Mouse (Mus musculus): ENCODE data around the gene Eif6. TPM values are rescaled to one million over a fixed set of nuclear protein-coding genes. Genes with fewer than 3 reads are reported as not detected.

The Eif6 gene
- polyA plus RNA-seq, 1 experiment from 2014 or later = 148 TPM

GRCm38 (mm10) chr2:155817301-155818245, 9.2 kb downstream of the Eif6 start:
- Histone ChIP-seq H3K27ac (ENCODE audit: low read length) (no peak overlapping the region), H3K27me3 (replicated peaks; ENCODE audit: control insufficient read depth, insufficient read depth, low read length) (no peaks in the 10 kb centered on the region), H3K4me3 (replicated peaks; ENCODE audit: low read length) (no peak overlapping the region), H3K9ac (replicated peaks; ENCODE audit: low read depth, low read length) (no peak overlapping the region; the same call in 1 of the 2 replicates), H3K4me2 (ENCODE audit: low read length) (peak overlapping the region; percentile 92; the same call in 1 of the 2 replicates), H3K36me3 (ENCODE audit: control insufficient read depth, insufficient read depth) (peaks cover 4% of the 10 kb centered on the region; the same call in 1 of the 2 replicates), H3K4me1 (replicated peaks; ENCODE audit: control insufficient read depth, insufficient read depth, low read length) (peaks cover 19% of the 10 kb centered on the region), H3K9me3 (ENCODE audit: control insufficient read depth, low read length) (no peaks in the 10 kb centered on the region)
- WGBS = 81% methylated on average over 10 of the region's 10 CpGs
- ATAC-seq = no peak

DNA sequence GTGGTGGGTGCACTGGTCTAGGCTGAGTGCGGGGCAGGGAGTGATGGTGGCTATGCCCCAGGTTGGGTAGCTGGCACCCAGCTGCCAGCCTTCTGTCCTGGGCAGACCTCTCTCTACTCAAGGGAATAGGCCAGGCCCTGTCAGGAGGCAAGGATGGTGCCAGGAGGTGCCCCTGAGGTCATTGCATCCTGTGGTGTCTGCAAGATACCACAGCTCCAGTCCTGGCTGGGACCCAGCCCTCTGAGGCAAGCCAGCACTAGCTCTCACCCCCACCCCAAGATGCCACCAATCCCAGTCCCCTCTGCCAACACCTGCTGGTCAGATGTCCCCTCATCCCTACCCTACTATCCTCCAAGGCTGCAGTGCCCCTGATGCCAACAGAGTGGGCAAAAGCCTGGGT, 10.5 kb downstream of the Eif6 start:
- Histone ChIP-seq H3K4me1 (replicated peaks; ENCODE audit: control insufficient read depth, insufficient read depth, low read length) (peaks cover 19% of the 10 kb centered on the region), H3K27me3 (replicated peaks; ENCODE audit: control insufficient read depth, insufficient read depth, low read length) (no peaks in the 10 kb centered on the region), H3K36me3 (ENCODE audit: control insufficient read depth, insufficient read depth) (no peaks in the 10 kb centered on the region; the same call in 1 of the 2 replicates), H3K4me3 (replicated peaks; ENCODE audit: low read length) (no peak overlapping the region), H3K9ac (replicated peaks; ENCODE audit: low read depth, low read length) (no peak overlapping the region), H3K9me3 (ENCODE audit: control insufficient read depth, low read length) (no peaks in the 10 kb centered on the region), H3K27ac (ENCODE audit: low read length) (no peak overlapping the region), H3K4me2 (ENCODE audit: low read length) (no peak overlapping the region)
- no peak for ATAC-seq
- whole genome bisulfite sequencing = 100% methylated on average over 1 of the region's 1 CpGs

DNA sequence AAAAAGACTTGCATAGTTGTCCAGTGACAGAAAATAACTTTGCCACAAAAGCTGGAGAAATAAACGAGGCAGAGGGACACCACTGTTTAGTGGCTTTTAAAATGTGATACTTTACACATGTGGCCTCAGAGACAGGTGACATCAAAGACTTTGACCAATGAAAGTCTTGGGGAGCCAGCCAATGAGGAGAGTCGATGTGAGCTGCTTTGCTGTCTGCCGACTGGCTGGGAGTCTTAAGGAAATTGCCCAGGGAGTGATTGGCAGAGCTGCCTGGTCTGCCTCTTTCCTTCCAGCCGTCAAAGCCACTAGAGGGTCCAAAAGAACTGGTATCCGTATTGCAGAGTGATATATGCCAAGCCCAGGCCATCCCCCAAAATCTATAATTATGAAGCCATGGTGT, 11.9 kb downstream of the Eif6 start:
- ATAC-seq = no peak
- Histone ChIP-seq H3K27ac (ENCODE audit: low read length) (no peak overlapping the region), H3K9ac (replicated peaks; ENCODE audit: low read depth, low read length) (no peak overlapping the region), H3K4me3 (replicated peaks; ENCODE audit: low read length) (no peak overlapping the region), H3K27me3 (replicated peaks; ENCODE audit: control insufficient read depth, insufficient read depth, low read length) (no peaks in the 10 kb centered on the region), H3K4me1 (replicated peaks; ENCODE audit: control insufficient read depth, insufficient read depth, low read length) (peaks cover 19% of the 10 kb centered on the region), H3K36me3 (ENCODE audit: control insufficient read depth, insufficient read depth) (no peaks in the 10 kb centered on the region), H3K9me3 (ENCODE audit: control insufficient read depth, low read length) (no peaks in the 10 kb centered on the region), H3K4me2 (ENCODE audit: low read length) (no peak overlapping the region)
- WGBS = 30% methylated on average over 5 of the region's 5 CpGs

DNA sequence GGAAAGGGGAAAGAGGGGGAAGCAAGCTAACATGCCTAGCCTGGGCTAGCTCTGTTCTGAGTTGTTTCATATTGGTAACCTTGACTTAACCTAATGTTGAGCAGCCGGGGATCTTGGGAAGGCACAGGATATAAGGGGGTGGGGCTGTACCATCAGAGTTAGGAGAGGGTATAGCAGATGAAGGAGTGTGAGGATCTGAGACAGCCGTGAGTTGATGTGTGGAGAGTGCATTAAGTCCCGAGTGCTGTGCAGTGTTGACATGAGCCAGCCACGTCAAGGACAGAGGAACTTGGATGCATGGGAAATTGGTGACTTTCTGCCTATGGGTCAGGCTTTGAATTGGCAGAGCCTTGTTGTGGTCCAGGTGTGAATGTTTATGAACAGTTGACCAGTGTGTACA, 14.1 kb downstream of the Eif6 start:
- peaks cover 2% of the 10 kb centered on the region; the same call in 1 of the 2 replicates for H3K4me1 ChIP-seq (replicated peaks; ENCODE audit: control insufficient read depth, insufficient read depth, low read length)
- 91% methylated on average over 4 of the region's 4 CpGs for WGBS
- H3K36me3 ChIP-seq (ENCODE audit: control insufficient read depth, insufficient read depth) = no peaks in the 10 kb centered on the region
- ATAC-seq = no peak
- H3K4me3 ChIP-seq (replicated peaks; ENCODE audit: low read length) = no peak overlapping the region
- H3K27ac ChIP-seq (ENCODE audit: low read length) = no peak overlapping the region
- no peak overlapping the region for H3K9ac ChIP-seq (replicated peaks; ENCODE audit: low read depth, low read length)
- no peaks in the 10 kb centered on the region for H3K27me3 ChIP-seq (replicated peaks; ENCODE audit: control insufficient read depth, insufficient read depth, low read length)
- H3K4me2 ChIP-seq (ENCODE audit: low read length) = no peak overlapping the region
- no peaks in the 10 kb centered on the region for H3K9me3 ChIP-seq (ENCODE audit: control insufficient read depth, low read length)

DNA sequence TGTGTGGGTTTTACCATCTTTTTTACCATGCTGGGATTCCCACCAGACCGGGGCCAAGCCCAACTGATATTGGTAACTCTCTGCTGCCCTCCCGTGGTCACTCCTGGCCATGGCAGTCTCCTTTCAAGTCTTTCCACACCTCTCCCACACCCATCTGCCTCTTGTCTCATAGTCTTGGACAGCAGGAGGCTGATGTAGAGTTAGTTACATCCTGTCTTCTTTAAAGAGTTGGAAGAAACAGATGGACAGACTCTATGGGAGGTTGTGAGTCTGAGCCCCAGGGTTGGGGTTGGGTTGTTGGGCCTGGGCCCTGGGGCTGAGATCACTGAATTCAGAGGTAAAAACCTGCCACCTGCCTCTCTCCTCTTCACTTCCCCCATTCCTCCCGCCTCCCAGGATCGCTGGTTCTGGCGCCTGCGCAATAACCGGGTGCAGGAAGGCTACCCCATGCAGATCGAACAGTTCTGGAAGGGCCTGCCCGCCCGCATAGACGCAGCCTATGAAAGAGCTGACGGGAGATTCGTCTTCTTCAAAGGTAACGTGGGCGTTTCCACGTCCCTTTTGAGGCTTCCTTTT, 14.8 kb downstream of the Eif6 start:
- no peak overlapping the region for H3K9ac ChIP-seq (replicated peaks; ENCODE audit: low read depth, low read length)

GRCm38 (mm10) chr2:155809620-155810019, 17.1 kb downstream of the Eif6 start:
- no peak overlapping the region for H3K27ac ChIP-seq (ENCODE audit: low read length)
- H3K4me3 ChIP-seq (replicated peaks; ENCODE audit: low read length) = no peak overlapping the region
- H3K4me1 ChIP-seq (replicated peaks; ENCODE audit: control insufficient read depth, insufficient read depth, low read length) = 0 out of 2 replicates have a peak, but pooled peaks cover 3% of the 10 kb centered on the region
- no peak overlapping the region for H3K4me2 ChIP-seq (ENCODE audit: low read length)
- H3K9me3 ChIP-seq (ENCODE audit: control insufficient read depth, low read length) = no peaks in the 10 kb centered on the region
- H3K36me3 ChIP-seq (ENCODE audit: control insufficient read depth, insufficient read depth) = no peaks in the 10 kb centered on the region
- ATAC-seq = no peak
- H3K9ac ChIP-seq (replicated peaks; ENCODE audit: low read depth, low read length) = no peak overlapping the region
- H3K27me3 ChIP-seq (replicated peaks; ENCODE audit: control insufficient read depth, insufficient read depth, low read length) = no peaks in the 10 kb centered on the region
- whole genome bisulfite sequencing = 91% methylated on average over 4 of the region's 4 CpGs

More for the DNA sequence above, 14.8 kb downstream of the Eif6 start:
- H3K4me1 ChIP-seq (replicated peaks; ENCODE audit: control insufficient read depth, insufficient read depth, low read length) = no peaks in the 10 kb centered on the region
- WGBS = 45% methylated on average over 16 of the region's 16 CpGs
- H3K4me3 ChIP-seq (replicated peaks; ENCODE audit: low read length) = no peak overlapping the region
- no peaks in the 10 kb centered on the region for H3K9me3 ChIP-seq (ENCODE audit: control insufficient read depth, low read length)
- H3K4me2 ChIP-seq (ENCODE audit: low read length) = no peak overlapping the region
- ATAC-seq = peak; percentile 26; the same call in 1 of the 2 replicates
- H3K27ac ChIP-seq (ENCODE audit: low read length) = no peak overlapping the region
- H3K27me3 ChIP-seq (replicated peaks; ENCODE audit: control insufficient read depth, insufficient read depth, low read length) = no peaks in the 10 kb centered on the region
- no peaks in the 10 kb centered on the region for H3K36me3 ChIP-seq (ENCODE audit: control insufficient read depth, insufficient read depth)

GRCm38 (mm10) chr2:155807408-155807807, 19.3 kb downstream of the Eif6 start:
- H3K36me3 ChIP-seq (ENCODE audit: control insufficient read depth, insufficient read depth) = no peaks in the 10 kb centered on the region
- no peak overlapping the region for H3K4me3 ChIP-seq (replicated peaks; ENCODE audit: low read length)
- 0 out of 2 replicates have a peak, but pooled peaks cover 3% of the 10 kb centered on the region for H3K4me1 ChIP-seq (replicated peaks; ENCODE audit: control insufficient read depth, insufficient read depth, low read length)
- H3K27me3 ChIP-seq (replicated peaks; ENCODE audit: control insufficient read depth, insufficient read depth, low read length) = no peaks in the 10 kb centered on the region
- 71% methylated on average over 4 of the region's 4 CpGs for WGBS
- no peak overlapping the region for H3K4me2 ChIP-seq (ENCODE audit: low read length)
- ATAC-seq = no peak
- H3K9ac ChIP-seq (replicated peaks; ENCODE audit: low read depth, low read length) = no peak overlapping the region
- no peaks in the 10 kb centered on the region for H3K9me3 ChIP-seq (ENCODE audit: control insufficient read depth, low read length)
- no peak overlapping the region for H3K27ac ChIP-seq (ENCODE audit: low read length)

DNA sequence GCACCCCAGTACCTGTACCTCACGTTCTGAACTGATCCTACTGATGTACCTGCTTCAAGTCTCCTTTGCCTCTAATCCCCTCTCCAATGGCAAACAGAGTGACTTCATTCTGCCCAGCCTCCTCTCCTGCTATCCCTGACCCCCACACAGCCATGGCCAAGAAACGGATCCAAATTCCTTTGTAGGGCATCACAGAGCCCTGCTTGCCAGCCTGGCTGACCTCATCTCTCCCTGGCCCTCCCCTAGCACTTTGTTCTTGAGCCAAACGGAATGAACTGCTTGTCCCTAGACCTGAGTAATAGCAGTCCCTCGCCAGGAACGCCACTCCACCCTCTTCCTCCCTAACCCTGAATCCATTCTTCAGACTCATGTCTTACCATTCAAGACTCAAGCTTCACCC, 20.2 kb downstream of the Eif6 start:
- no peak for ATAC-seq
- H3K27me3 ChIP-seq (replicated peaks; ENCODE audit: control insufficient read depth, insufficient read depth, low read length) = no peaks in the 10 kb centered on the region
- H3K4me3 ChIP-seq (replicated peaks; ENCODE audit: low read length) = no peak overlapping the region
- peaks cover 6% of the 10 kb centered on the region; the same call in 1 of the 2 replicates for H3K36me3 ChIP-seq (ENCODE audit: control insufficient read depth, insufficient read depth)
- H3K9ac ChIP-seq (replicated peaks; ENCODE audit: low read depth, low read length) = no peak overlapping the region
- 0 out of 2 replicates have a peak, but pooled peaks cover 3% of the 10 kb centered on the region for H3K4me1 ChIP-seq (replicated peaks; ENCODE audit: control insufficient read depth, insufficient read depth, low read length)
- 65% methylated on average over 5 of the region's 5 CpGs for WGBS
- no peak overlapping the region for H3K27ac ChIP-seq (ENCODE audit: low read length)
- H3K4me2 ChIP-seq (ENCODE audit: low read length) = no peak overlapping the region
- no peaks in the 10 kb centered on the region for H3K9me3 ChIP-seq (ENCODE audit: control insufficient read depth, low read length)

DNA sequence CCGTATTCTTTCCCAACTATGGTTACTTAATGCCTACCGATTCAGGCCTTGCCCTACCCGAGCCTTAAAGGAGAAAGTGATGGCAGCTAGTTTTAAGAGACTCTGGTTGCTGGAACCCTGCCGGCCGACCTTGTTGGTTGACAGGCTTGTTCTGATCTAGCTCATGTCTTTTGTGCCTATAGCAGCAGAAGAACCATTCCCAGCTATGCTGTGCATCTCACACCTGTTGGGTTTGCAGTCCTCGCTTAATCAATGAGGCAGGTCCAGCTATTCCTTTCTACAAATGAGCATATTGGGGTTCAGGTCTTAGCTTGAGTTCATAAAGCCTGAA, 20.8 kb downstream of the Eif6 start:
- H3K9ac ChIP-seq (replicated peaks; ENCODE audit: low read depth, low read length) = no peak overlapping the region
- H3K27ac ChIP-seq (ENCODE audit: low read length) = no peak overlapping the region
- 0 out of 2 replicates have a peak, but pooled peaks cover 3% of the 10 kb centered on the region for H3K4me1 ChIP-seq (replicated peaks; ENCODE audit: control insufficient read depth, insufficient read depth, low read length)
- no peak overlapping the region for H3K4me3 ChIP-seq (replicated peaks; ENCODE audit: low read length)
- no peaks in the 10 kb centered on the region for H3K9me3 ChIP-seq (ENCODE audit: control insufficient read depth, low read length)
- H3K27me3 ChIP-seq (replicated peaks; ENCODE audit: control insufficient read depth, insufficient read depth, low read length) = no peaks in the 10 kb centered on the region
- WGBS = 87% methylated on average over 6 of the region's 6 CpGs
- ATAC-seq = no peak
- peaks cover 9% of the 10 kb centered on the region for H3K36me3 ChIP-seq (ENCODE audit: control insufficient read depth, insufficient read depth)
- H3K4me2 ChIP-seq (ENCODE audit: low read length) = no peak overlapping the region
